Mouse (Mus musculus): ENCODE results near the gene Fut7.

DNA sequence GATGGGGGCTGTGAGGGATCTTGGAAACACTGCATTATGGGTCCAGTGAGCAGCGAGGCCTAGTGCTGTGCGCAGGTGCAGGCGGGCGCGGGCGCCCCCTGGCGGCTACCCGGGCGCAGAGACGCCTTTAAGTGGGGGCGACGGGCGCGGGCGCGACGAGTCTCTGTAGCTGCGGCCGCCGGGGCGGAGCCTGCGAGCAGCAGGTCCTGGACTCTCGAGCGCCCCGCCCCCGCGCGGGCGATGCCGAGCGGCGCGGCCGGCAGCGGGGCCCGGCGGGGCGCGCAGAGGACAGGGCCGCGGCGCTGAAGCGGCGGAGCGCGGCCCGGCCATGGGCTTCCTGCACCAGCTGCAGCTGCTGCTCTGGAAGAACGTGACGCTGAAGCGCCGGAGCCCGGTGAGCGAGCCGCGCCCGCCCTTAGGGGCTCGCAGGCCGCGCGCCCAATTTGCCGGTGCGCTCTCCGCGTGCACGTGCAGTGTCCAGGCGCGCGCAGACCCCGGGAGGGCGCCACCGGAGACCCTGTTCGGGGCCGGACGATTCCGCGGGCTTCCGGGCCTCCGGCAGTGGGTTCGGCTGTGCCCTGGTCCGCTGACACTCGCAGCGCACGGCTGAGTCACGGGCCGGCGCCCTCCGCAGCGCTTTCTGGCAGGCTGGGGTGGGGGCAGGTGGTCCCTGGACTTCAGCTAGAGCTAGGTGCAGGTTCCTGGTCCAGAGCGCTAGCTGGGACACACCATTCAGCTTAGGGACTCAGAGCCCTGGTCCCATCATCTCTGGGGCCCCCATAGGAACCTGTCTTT, 5.6 kb downstream of the Fut7 start, which contains the start of gene Abca2:
- TF ChIP-seq CTCF (IDR thresholded peaks at IDR 0.05; ENCODE audit: borderline replicate concordance, insufficient read depth, low read length) (peak; percentile 76), POLR2A (IDR thresholded peaks at IDR 0.05; ENCODE audit: low read depth, low read length) (peak; percentile 27; the same call in 1 of the 2 replicates)
